Mouse (Mus musculus) heart, embryonic 15.5 days (tissue): Measurements from ENCODE around the gene 1700018F24Rik. TPM values are rescaled to one million over a fixed set of nuclear protein-coding genes. Genes with fewer than 3 reads are reported as not detected.

Experiments used
- ATAC-seq: fragments of 200-750 bp; cut with Nextera tagmentation; replicated peaks from 2 replicates; pipeline ENCODE4 v1.8.0; 2017; ENCODE audit warnings: low read depth, moderate TSS enrichment; ENCODE audit not compliant: insufficient number of reproducible peaks, insufficient read depth, low FRiP score
- H3K27ac ChIP-seq: fragments of 300-500 bp; sonication (generic); 2 replicates; pipeline ENCODE4 v1.5.1; 2015; ENCODE audit warnings: mild to moderate bottlenecking, inconsistent platforms
- H3K27me3 ChIP-seq: fragments of 300-500 bp; sonication (generic); 2 replicates; pipeline ENCODE4 v1.6.1; 2015; ENCODE audit warnings: inconsistent platforms
- H3K36me3 ChIP-seq: fragments of 300-500 bp; sonication (generic); 2 replicates; pipeline ENCODE4 v1.6.1; 2015; ENCODE audit warnings: mild to moderate bottlenecking, inconsistent platforms
- H3K4me1 ChIP-seq: fragments of 300-500 bp; sonication (generic); replicated peaks from 2 replicates; pipeline ENCODE4 v1.6.1; 2015; ENCODE audit warnings: inconsistent platforms
- H3K4me2 ChIP-seq: fragments of 300-500 bp; sonication (generic); 2 replicates; pipeline ENCODE4 v1.6.1; 2015; ENCODE audit warnings: inconsistent platforms, mild to moderate bottlenecking, moderate library complexity
- H3K4me3 ChIP-seq: fragments of 300-500 bp; sonication (generic); 2 replicates; pipeline ENCODE4 v1.5.1; 2015; ENCODE audit warnings: mild to moderate bottlenecking, inconsistent platforms
- H3K9ac ChIP-seq: fragments of 300-500 bp; sonication (generic); 2 replicates; pipeline ENCODE4 v1.6.1; 2015; ENCODE audit warnings: mild to moderate bottlenecking, inconsistent platforms
- H3K9me3 ChIP-seq: fragments of 300-500 bp; sonication (generic); replicated peaks from 2 replicates; pipeline ENCODE4 v1.6.1; 2016; ENCODE audit warnings: inconsistent platforms
- WGBS: fragments of 180-500 bp; shearing (Covaris S2); methylation state at CpG from one replicate; pipeline ENCODE4 v1.1.7; 2015; ENCODE audit warnings: mixed read lengths; 5-methylcytosine and 5-hydroxymethylcytosine counted together
- polyA plus RNA-seq: library from polyadenylated mRNA; unstranded; fragments of >200 nt; fragmentation: Nextera tagmentation; extraction: Ambion mirVana; gene quantifications from 2 replicates; pipeline ENCODE4 v1.2.1, GENCODE M21; 2015

The 1700018F24Rik gene
- polyA plus RNA-seq, 1 experiment from 2014 or later, result not detected

DNA sequence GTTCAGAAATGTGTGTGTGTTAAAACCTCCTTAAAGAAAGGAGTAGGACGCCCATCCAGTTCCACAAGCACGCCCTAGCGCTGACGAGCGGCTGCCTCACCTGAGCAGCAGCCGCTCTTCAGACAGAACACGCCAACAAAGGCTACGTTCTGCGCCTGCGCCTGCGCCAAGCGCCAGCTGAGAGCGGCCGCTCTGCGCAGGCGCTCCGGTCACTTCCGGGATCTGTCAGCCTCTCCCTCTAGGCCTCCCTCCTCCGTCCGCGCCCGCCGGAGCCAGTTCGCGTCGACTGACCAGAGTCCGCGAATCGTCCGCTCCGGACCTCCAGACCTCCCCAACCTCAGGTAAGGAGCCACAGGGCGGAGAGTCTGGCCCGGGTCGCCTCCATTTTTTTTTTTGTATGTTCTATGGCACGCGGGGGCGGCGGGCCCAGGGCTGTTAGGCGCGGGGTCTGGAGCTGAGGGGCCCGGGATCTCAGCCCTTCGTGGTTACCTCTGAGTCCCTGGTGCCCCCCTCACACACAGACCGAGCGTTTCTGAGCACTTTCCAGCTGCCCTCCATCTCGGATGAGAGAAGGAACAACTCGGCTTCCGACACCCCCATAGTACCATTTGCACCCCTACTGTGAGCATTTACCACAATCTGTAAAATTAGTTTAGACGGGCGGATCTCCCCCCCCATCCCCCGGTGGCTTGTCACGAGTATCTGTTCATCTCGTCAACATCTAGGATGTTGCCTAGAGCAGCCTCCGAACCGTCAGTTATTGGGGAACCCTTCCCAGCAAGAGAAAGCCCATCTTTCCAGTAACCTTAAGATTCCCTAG lies 41.1 kb downstream of the 1700018F24Rik start, which contains the start of the genes Arpc1a and Kpna7:
Gene Arpc1a (plus strand): TSS at position 199 of the 820 bp plus-strand sequence.
Gene Kpna7 (minus strand): TSS at position 399 of the 820 bp plus-strand sequence.
- H3K27me3 ChIP-seq, result no peaks in the 10 kb centered on the region
- peak within 1 kb of the TSS; percentile 88 for H3K4me3 ChIP-seq
- under 1% methylated on average over 54 of the region's 54 CpGs for WGBS
- H3K27ac ChIP-seq, result peak within 1 kb of the TSS; percentile 73
- ATAC-seq, result peak; percentile 97
- H3K4me1 ChIP-seq, result peaks cover 14% of the 10 kb centered on the region
- H3K9me3 ChIP-seq, result no peaks in the 10 kb centered on the region
- H3K36me3 ChIP-seq, result no peaks in the 10 kb centered on the region; the same call in 1 of the 2 replicates
- peak within 1 kb of the TSS; percentile 94 for H3K9ac ChIP-seq
- H3K4me2 ChIP-seq, result peak within 1 kb of the TSS; percentile 84

DNA sequence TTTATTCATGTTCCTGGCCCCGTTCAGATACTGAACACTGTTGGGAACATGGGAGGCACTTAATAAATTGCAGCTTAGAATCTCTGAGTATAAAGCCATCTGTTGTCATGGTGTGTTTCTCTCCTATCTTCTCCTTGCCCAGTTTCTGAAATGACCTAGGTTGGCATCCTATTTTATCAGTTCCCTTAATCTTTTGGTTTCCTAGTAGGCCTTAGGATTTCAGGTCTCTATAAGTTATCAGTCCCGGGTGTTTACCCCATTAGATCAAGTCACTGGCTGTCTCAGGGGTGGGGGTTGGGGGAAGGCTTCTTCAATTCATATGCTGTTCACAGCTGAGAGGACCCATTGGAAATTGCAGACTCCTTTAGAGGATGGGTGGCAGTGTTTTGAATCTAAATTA lies 42.0 kb downstream of the 1700018F24Rik start:
- H3K27ac ChIP-seq, result no peak overlapping the region
- peak overlapping the region; percentile 94 for H3K9ac ChIP-seq
- no peaks in the 10 kb centered on the region; the same call in 1 of the 2 replicates for H3K36me3 ChIP-seq
- no peaks in the 10 kb centered on the region for H3K9me3 ChIP-seq
- WGBS, result 58% methylated on average over 2 of the region's 2 CpGs
- H3K4me1 ChIP-seq, result peaks cover 14% of the 10 kb centered on the region
- H3K4me3 ChIP-seq, result peak overlapping the region; percentile 88
- H3K27me3 ChIP-seq, result no peaks in the 10 kb centered on the region
- peak overlapping the region; percentile 84 for H3K4me2 ChIP-seq
- no peak for ATAC-seq

DNA sequence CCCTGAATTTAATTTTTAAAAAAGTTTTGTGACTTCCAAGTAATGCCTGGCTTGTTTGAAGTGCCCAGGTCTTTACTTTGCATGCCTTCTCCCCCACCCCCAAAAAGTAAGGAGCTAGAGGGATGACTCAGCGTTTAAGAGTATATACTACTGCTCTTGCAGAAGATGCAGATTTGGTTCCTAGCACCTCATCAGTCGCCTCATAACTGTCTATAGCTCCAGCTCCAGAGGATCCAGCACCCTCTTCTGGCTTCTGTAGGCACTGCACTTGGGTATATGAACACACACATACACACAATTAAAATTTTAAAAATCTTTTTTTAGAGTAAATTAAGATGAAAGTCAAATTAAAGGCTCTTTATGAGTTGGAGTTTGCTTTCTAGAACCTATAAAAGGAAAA lies 45.4 kb downstream of the 1700018F24Rik start:
- H3K9ac ChIP-seq, result no peak overlapping the region
- H3K9me3 ChIP-seq, result no peaks in the 10 kb centered on the region
- H3K4me3 ChIP-seq, result no peak overlapping the region
- no peak for ATAC-seq
- no peaks in the 10 kb centered on the region for H3K27me3 ChIP-seq
- peaks cover 20% of the 10 kb centered on the region for H3K36me3 ChIP-seq
- WGBS, result 96% methylated on average over 2 of the region's 2 CpGs
- H3K4me2 ChIP-seq, result no peak overlapping the region
- H3K4me1 ChIP-seq, result peaks cover 17% of the 10 kb centered on the region
- no peak overlapping the region for H3K27ac ChIP-seq

DNA sequence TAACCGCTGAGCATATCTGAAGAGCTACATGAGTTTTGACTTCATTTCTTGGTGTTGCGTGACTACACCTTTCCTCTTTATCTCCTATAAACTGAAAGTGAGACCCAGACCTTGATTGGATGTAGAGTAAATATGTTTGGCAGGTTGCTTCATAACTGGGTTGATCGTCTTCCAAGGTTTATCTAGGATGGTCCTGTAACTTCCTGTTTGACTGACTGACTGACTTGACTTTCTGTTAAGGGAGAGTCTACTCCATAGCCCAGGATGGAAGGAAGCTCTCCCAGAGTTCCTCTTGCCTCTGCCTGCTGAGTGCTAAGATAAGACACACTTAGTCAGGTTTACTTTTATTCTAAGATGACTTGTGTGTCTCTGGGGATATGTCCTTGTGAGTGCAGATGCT lies 47.1 kb downstream of the 1700018F24Rik start:
- peaks cover 29% of the 10 kb centered on the region for H3K36me3 ChIP-seq
- no peak overlapping the region for H3K4me2 ChIP-seq
- no peaks in the 10 kb centered on the region for H3K9me3 ChIP-seq
- ATAC-seq, result no peak
- H3K4me3 ChIP-seq, result no peak overlapping the region
- WGBS, result 76% methylated on average over 3 of the region's 3 CpGs
- H3K9ac ChIP-seq, result no peak overlapping the region
- peaks cover 10% of the 10 kb centered on the region for H3K4me1 ChIP-seq
- no peaks in the 10 kb centered on the region for H3K27me3 ChIP-seq
- no peak overlapping the region for H3K27ac ChIP-seq

Other genes starting within 250 kb of the 1700018F24Rik start
- gene Smurf1, start 77.1 kb upstream of the 1700018F24Rik start, polyA plus RNA-seq, result 11.3 and 13.8 TPM in 2 replicates
- gene Gm4871, start 10.2 kb upstream of the 1700018F24Rik start, polyA plus RNA-seq, result not detected in 2 replicates
- 86.8 and 96.4 TPM in 2 replicates for gene Arpc1a, start 40.8 kb downstream of the 1700018F24Rik start, polyA plus RNA-seq
- not detected in 2 replicates for gene Kpna7, start 41.0 kb downstream of the 1700018F24Rik start, polyA plus RNA-seq
- 214 and 308 TPM in 2 replicates for gene Arpc1b, start 71.2 kb downstream of the 1700018F24Rik start, polyA plus RNA-seq
- 52.1 and 65.4 TPM in 2 replicates for gene Pdap1, start 97.2 kb downstream of the 1700018F24Rik start, polyA plus RNA-seq
- gene Bud31, start 97.4 kb downstream of the 1700018F24Rik start, polyA plus RNA-seq, result 113 and 116 TPM in 2 replicates
- 11.9 and 15.8 TPM in 2 replicates for gene Ptcd1, start 124.1 kb downstream of the 1700018F24Rik start, polyA plus RNA-seq
- gene Cpsf4, start 124.2 kb downstream of the 1700018F24Rik start, polyA plus RNA-seq, result 20.9 and 28.2 TPM in 2 replicates
- gene Atp5j2, start 149.1 kb downstream of the 1700018F24Rik start, polyA plus RNA-seq, result 1,147 and 1,514 TPM in 2 replicates
- 6.0 and 7.4 TPM in 2 replicates for gene Zkscan14, start 158.9 kb downstream of the 1700018F24Rik start, polyA plus RNA-seq
- 8.4 and 10.3 TPM in 2 replicates for gene Zkscan5, start 161.6 kb downstream of the 1700018F24Rik start, polyA plus RNA-seq
- gene Zfp655, start 188.7 kb downstream of the 1700018F24Rik start, polyA plus RNA-seq, result 27.4 and 29.6 TPM in 2 replicates
- 0.40 and 0.62 TPM in 2 replicates for gene Zscan25, start 237.5 kb downstream of the 1700018F24Rik start, polyA plus RNA-seq